Mouse (Mus musculus): Measurements from ENCODE around the gene Krtap24-1.

Gene Krtap24-1

GRCm38 (mm10) chr16:88583338-88583737 is 28.7 kb downstream of the Krtap24-1 start:
- no peak for TF ChIP-seq GATA4 (IDR thresholded peaks at IDR 0.05; ENCODE audit: insufficient replicate concordance, low read length)

- no peak for TF ChIP-seq GATA4 (IDR thresholded peaks at IDR 0.05; ENCODE audit: insufficient replicate concordance, low read length)
These were observed 36.0 kb downstream of the Krtap24-1 start for GRCm38 (mm10) chr16:88575885-88576679.

GRCm38 (mm10) chr16:88572904-88573404 is 39.1 kb downstream of the Krtap24-1 start:
- TF ChIP-seq GATA4 (IDR thresholded peaks at IDR 0.05; ENCODE audit: insufficient replicate concordance, low read length): no peak

GRCm38 (mm10) chr16:88570136-88570535 is 41.9 kb downstream of the Krtap24-1 start:
- TF ChIP-seq GATA4 (IDR thresholded peaks at IDR 0.05; ENCODE audit: insufficient replicate concordance, low read length): no peak

- no peak for TF ChIP-seq GATA4 (IDR thresholded peaks at IDR 0.05; ENCODE audit: insufficient replicate concordance, low read length)
These were observed 42.3 kb downstream of the Krtap24-1 start for GRCm38 (mm10) chr16:88569732-88570131.

GRCm38 (mm10) chr16:88569096-88569495 is 43.0 kb downstream of the Krtap24-1 start:
- TF ChIP-seq GATA4 (IDR thresholded peaks at IDR 0.05; ENCODE audit: insufficient replicate concordance, low read length): no peak

GRCm38 (mm10) chr16:88563045-88563913 is 48.8 kb downstream of the Krtap24-1 start, which contains the start of gene Cldn8:
TSS of gene Cldn8 (minus strand) at chr16:88563183.
- no peak for TF ChIP-seq GATA4 (IDR thresholded peaks at IDR 0.05; ENCODE audit: insufficient replicate concordance, low read length)

GRCm38 (mm10) chr16:88561617-88562164 is 50.4 kb downstream of the Krtap24-1 start:
- no peak for TF ChIP-seq GATA4 (IDR thresholded peaks at IDR 0.05; ENCODE audit: insufficient replicate concordance, low read length)

All from liver, adult (tissue).